Mouse (Mus musculus) layer of hippocampus, adult 9-11 months (tissue): ENCODE data around the gene Vmn1r180.
A peak's percentile ranks its signal among the peaks of the same experiment; 100 is the strongest.
"Not testable (repeated sequence)": the region's sequence is repeated elsewhere in the genome, so short reads cannot be mapped to it uniquely, and the experiment has no call there.

Experiments
- DNase-seq: peaks from one replicate; pipeline ENCODE4 v3.0.0; 2022

Vmn1r180 gene

GRCm38 (mm10) chr7:23950332-23950731 lies at the start of gene Vmn1r180:
Gene Vmn1r180 (plus strand): TSS chr7:23950632.
- no peak for DNase-seq

GRCm38 (mm10) chr7:23926678-23927077 lies 23.8 kb upstream of the Vmn1r180 start, which contains the start of gene Vmn1r179:
Gene Vmn1r179 (plus strand): TSS chr7:23926978.
- DNase-seq = no peak

- DNase-seq = peak; percentile 7
Measured at GRCm38 (mm10) chr7:23968044-23968443, 17.6 kb downstream of the Vmn1r180 start.

GRCm38 (mm10) chr7:23974315-23974714 lies 23.9 kb downstream of the Vmn1r180 start, which contains the start of gene Vmn1r181:
Gene Vmn1r181 (plus strand): TSS chr7:23974615.
- DNase-seq = not testable (repeated sequence)

GRCm38 (mm10) chr7:24001391-24001790 lies 51.0 kb downstream of the Vmn1r180 start, which contains the start of gene V1rd19:
Gene V1rd19 (plus strand): TSS chr7:24001691.
- no peak for DNase-seq
